Mouse (Mus musculus): ENCODE measurements at regions not wholly inside any gene's neighbourhood (a gene's known extent, or its start where the extent isn't known, plus 50 kb on each side); places are given as distances from the start of the nearest gene placed in this dataset.

DNA sequence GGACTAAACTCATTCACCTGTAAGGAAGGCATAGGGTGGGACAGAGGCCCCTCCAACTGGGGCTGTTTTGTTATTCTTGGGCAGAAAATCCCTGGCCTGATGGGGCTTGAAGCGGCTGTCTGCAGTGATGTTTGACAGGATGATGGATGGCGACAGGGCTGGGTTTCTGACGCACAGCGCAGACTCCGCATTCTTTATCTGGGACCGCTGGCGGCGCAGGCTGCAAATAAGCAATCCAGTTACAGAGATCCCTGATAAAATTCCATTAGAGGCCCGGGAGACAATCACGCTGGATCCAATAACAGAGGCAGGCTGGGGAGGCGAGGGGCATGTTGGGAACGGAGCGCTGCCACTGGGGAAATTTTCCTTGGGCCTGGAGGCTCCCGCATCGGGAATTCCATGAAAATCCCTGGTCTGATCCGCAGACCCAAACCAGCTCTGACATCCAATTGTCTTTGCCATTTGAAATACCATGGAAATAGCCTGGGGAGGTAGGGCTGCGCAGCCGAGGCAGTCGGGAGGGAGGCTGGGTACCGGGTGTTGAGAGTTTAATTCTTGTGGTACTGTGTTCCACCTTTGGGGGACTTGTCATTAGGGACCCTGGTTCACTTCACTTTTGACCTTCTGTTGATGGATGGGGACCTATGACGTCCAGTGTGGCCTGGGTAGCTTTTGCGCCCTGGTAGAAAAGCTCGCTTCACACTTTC is 99.0 kb upstream of the Sdk2 start:
- no peak overlapping the region for H3K4me3 ChIP-seq (ENCODE audit: low read depth, low read length)
- 33% methylated on average over 23 of the region's 23 CpGs for WGBS
- H3K36me3 ChIP-seq (ENCODE audit: control insufficient read depth, insufficient read depth, low read length): no peaks in the 10 kb centered on the region
- H3K9me3 ChIP-seq (ENCODE audit: control insufficient read depth, low read length): no peaks in the 10 kb centered on the region
- no peak overlapping the region for H3K27ac ChIP-seq (ENCODE audit: low read depth, low read length)
- no peak overlapping the region for H3K9ac ChIP-seq (ENCODE audit: low read length)
- no peak overlapping the region for H3K4me2 ChIP-seq (ENCODE audit: low read depth, low read length, severe bottlenecking)
- no peaks in the 10 kb centered on the region for H3K27me3 ChIP-seq (ENCODE audit: control insufficient read depth, insufficient read depth, low read length)
- H3K4me1 ChIP-seq (replicated peaks; ENCODE audit: control insufficient read depth, insufficient read depth, low read length): no peaks in the 10 kb centered on the region
- no peak for DNase-seq (ENCODE audit: low spot score)
- no peak for ATAC-seq (replicated peaks; ENCODE audit: low FRiP score)

- Histone ChIP-seq H3K4me2 (ENCODE audit: low read depth, low read length, severe bottlenecking) (no peak overlapping the region), H3K9ac (ENCODE audit: low read length) (no peak overlapping the region), H3K36me3 (ENCODE audit: control insufficient read depth, insufficient read depth, low read length) (no peaks in the 10 kb centered on the region), H3K27me3 (ENCODE audit: control insufficient read depth, insufficient read depth, low read length) (no peaks in the 10 kb centered on the region), H3K4me3 (ENCODE audit: low read depth, low read length) (no peak overlapping the region), H3K9me3 (ENCODE audit: control insufficient read depth, low read length) (no peaks in the 10 kb centered on the region), H3K27ac (ENCODE audit: low read depth, low read length) (no peak overlapping the region), H3K4me1 (replicated peaks; ENCODE audit: control insufficient read depth, insufficient read depth, low read length) (no peaks in the 10 kb centered on the region)
- ATAC-seq (replicated peaks; ENCODE audit: low FRiP score) (no peak), DNase-seq (ENCODE audit: low spot score) (no peak)
- 89% methylated on average over 15 of the region's 15 CpGs for WGBS
Measured at GRCm38 (mm10) chr11:114152716-114153115, 85.9 kb upstream of the Sdk2 start.

- Histone ChIP-seq H3K4me3 (ENCODE audit: low read depth, low read length) (no peak overlapping the region), H3K4me1 (replicated peaks; ENCODE audit: control insufficient read depth, insufficient read depth, low read length) (no peaks in the 10 kb centered on the region), H3K9ac (ENCODE audit: low read length) (no peak overlapping the region), H3K36me3 (ENCODE audit: control insufficient read depth, insufficient read depth, low read length) (no peaks in the 10 kb centered on the region), H3K27ac (ENCODE audit: low read depth, low read length) (no peak overlapping the region), H3K4me2 (ENCODE audit: low read depth, low read length, severe bottlenecking) (no peak overlapping the region), H3K9me3 (ENCODE audit: control insufficient read depth, low read length) (no peaks in the 10 kb centered on the region; the same call in 1 of the 2 replicates), H3K27me3 (ENCODE audit: control insufficient read depth, insufficient read depth, low read length) (no peaks in the 10 kb centered on the region)
- 58% methylated on average over 5 of the region's 5 CpGs for WGBS
- ATAC-seq (replicated peaks; ENCODE audit: low FRiP score) (no peak), DNase-seq (ENCODE audit: low spot score) (no peak)
Measured at GRCm38 (mm10) chr11:114146334-114146733, 79.5 kb upstream of the Sdk2 start.

DNA sequence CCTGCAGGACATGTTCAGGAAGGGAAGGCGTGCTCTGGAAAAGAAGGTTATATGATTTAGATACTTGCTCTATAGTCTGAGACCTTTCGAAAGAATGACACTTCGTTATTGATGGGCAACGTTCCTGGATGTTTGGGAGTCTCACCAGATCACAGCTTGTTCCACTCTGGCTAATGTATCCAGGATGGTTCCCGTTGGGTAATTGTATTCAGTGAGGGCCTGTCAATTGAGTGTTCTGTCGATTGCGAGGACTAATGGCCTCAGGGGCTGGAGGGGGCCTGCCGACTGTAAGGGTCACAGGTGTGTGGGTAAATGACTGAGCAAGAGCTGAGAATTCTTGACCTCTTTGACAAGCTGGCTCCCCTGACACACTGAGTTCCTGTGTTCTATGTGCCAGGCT is 62.4 kb upstream of the Sdk2 start:
- no peaks in the 10 kb centered on the region for H3K36me3 ChIP-seq (ENCODE audit: control insufficient read depth, insufficient read depth, low read length)
- 66% methylated on average over 8 of the region's 8 CpGs for WGBS
- no peak overlapping the region for H3K4me2 ChIP-seq (ENCODE audit: low read depth, low read length, severe bottlenecking)
- no peaks in the 10 kb centered on the region for H3K9me3 ChIP-seq (ENCODE audit: control insufficient read depth, low read length)
- no peaks in the 10 kb centered on the region for H3K27me3 ChIP-seq (ENCODE audit: control insufficient read depth, insufficient read depth, low read length)
- no peak overlapping the region for H3K9ac ChIP-seq (ENCODE audit: low read length)
- H3K4me3 ChIP-seq (ENCODE audit: low read depth, low read length): no peak overlapping the region
- DNase-seq (ENCODE audit: low spot score) (no peak), ATAC-seq (replicated peaks; ENCODE audit: low FRiP score) (no peak)
- H3K4me1 ChIP-seq (replicated peaks; ENCODE audit: control insufficient read depth, insufficient read depth, low read length): no peaks in the 10 kb centered on the region
- H3K27ac ChIP-seq (ENCODE audit: low read depth, low read length): no peak overlapping the region

DNA sequence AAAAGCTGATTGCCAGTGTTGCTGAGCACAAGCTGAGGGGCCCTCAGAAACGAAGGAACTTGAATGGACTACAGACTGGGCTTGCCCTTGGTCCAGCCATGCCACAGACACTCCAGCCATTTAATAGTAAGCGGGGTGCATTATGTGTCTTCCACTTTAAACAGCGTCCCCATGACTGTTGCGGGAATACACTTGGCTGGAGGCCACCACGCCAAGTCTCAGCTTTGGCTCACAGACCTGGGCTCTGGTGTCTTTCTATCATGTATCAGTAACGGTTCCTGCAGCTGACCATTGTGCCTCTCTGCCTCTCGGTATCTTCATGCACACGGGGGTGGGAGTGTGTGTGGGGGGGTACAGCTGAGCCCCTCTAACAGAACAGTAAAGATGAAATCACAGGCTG is 62.0 kb upstream of the Sdk2 start:
- H3K36me3 ChIP-seq (ENCODE audit: control insufficient read depth, insufficient read depth, low read length): no peaks in the 10 kb centered on the region
- no peaks in the 10 kb centered on the region for H3K9me3 ChIP-seq (ENCODE audit: control insufficient read depth, low read length)
- H3K4me1 ChIP-seq (replicated peaks; ENCODE audit: control insufficient read depth, insufficient read depth, low read length): no peaks in the 10 kb centered on the region
- WGBS: 86% methylated on average over 8 of the region's 8 CpGs
- no peak overlapping the region for H3K9ac ChIP-seq (ENCODE audit: low read length)
- H3K4me2 ChIP-seq (ENCODE audit: low read depth, low read length, severe bottlenecking): no peak overlapping the region
- H3K27ac ChIP-seq (ENCODE audit: low read depth, low read length): no peak overlapping the region
- H3K4me3 ChIP-seq (ENCODE audit: low read depth, low read length): no peak overlapping the region
- no peaks in the 10 kb centered on the region for H3K27me3 ChIP-seq (ENCODE audit: control insufficient read depth, insufficient read depth, low read length)
- no peak for DNase-seq (ENCODE audit: low spot score)
- ATAC-seq (replicated peaks; ENCODE audit: low FRiP score): no peak

DNA sequence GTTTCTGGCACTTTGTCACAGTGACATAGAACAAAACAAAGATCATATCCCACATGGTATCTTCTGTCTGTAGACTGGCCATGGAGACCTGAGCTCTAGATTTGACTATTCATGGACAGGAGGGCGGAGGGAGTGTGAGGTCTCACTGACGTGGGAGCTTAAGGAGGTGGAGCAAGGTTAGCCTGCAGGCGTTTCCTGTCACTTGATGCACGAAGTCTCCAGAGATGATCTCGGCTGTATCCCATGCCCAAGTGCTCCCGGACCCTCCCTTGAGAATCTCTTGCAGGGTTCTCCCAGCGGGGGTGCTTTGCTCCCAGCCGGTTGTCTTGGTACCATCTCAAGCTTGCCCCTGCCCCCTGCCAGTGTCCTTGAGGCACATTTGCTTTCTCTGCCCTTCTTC is 60.6 kb upstream of the Sdk2 start:
- ATAC-seq (replicated peaks; ENCODE audit: low FRiP score) (no peak), DNase-seq (ENCODE audit: low spot score) (no peak)
- Histone ChIP-seq H3K4me3 (ENCODE audit: low read depth, low read length) (no peak overlapping the region), H3K4me1 (replicated peaks; ENCODE audit: control insufficient read depth, insufficient read depth, low read length) (no peaks in the 10 kb centered on the region), H3K36me3 (ENCODE audit: control insufficient read depth, insufficient read depth, low read length) (no peaks in the 10 kb centered on the region), H3K4me2 (ENCODE audit: low read depth, low read length, severe bottlenecking) (no peak overlapping the region), H3K9me3 (ENCODE audit: control insufficient read depth, low read length) (no peaks in the 10 kb centered on the region), H3K9ac (ENCODE audit: low read length) (no peak overlapping the region), H3K27ac (ENCODE audit: low read depth, low read length) (no peak overlapping the region), H3K27me3 (ENCODE audit: control insufficient read depth, insufficient read depth, low read length) (no peaks in the 10 kb centered on the region)
- WGBS: 32% methylated on average over 8 of the region's 8 CpGs

- Histone ChIP-seq H3K9ac (ENCODE audit: low read length) (no peak overlapping the region), H3K9me3 (ENCODE audit: control insufficient read depth, low read length) (no peaks in the 10 kb centered on the region), H3K4me1 (replicated peaks; ENCODE audit: control insufficient read depth, insufficient read depth, low read length) (no peaks in the 10 kb centered on the region), H3K36me3 (ENCODE audit: control insufficient read depth, insufficient read depth, low read length) (no peaks in the 10 kb centered on the region), H3K27me3 (ENCODE audit: control insufficient read depth, insufficient read depth, low read length) (no peaks in the 10 kb centered on the region), H3K27ac (ENCODE audit: low read depth, low read length) (no peak overlapping the region), H3K4me2 (ENCODE audit: low read depth, low read length, severe bottlenecking) (no peak overlapping the region), H3K4me3 (ENCODE audit: low read depth, low read length) (no peak overlapping the region)
- no peak for DNase-seq (ENCODE audit: low spot score)
- ATAC-seq (replicated peaks; ENCODE audit: low FRiP score): no peak
- WGBS: 61% methylated on average over 12 of the region's 13 CpGs
Measured at GRCm38 (mm10) chr11:114122175-114122574, 55.3 kb upstream of the Sdk2 start.

- Histone ChIP-seq H3K9me3 (ENCODE audit: control insufficient read depth, low read length) (no peaks in the 10 kb centered on the region), H3K4me2 (ENCODE audit: low read depth, low read length, severe bottlenecking) (no peak overlapping the region), H3K4me3 (ENCODE audit: low read depth, low read length) (no peak overlapping the region), H3K4me1 (replicated peaks; ENCODE audit: control insufficient read depth, insufficient read depth, low read length) (no peaks in the 10 kb centered on the region), H3K27me3 (ENCODE audit: control insufficient read depth, insufficient read depth, low read length) (no peaks in the 10 kb centered on the region), H3K27ac (ENCODE audit: low read depth, low read length) (no peak overlapping the region), H3K36me3 (ENCODE audit: control insufficient read depth, insufficient read depth, low read length) (no peaks in the 10 kb centered on the region), H3K9ac (ENCODE audit: low read length) (no peak overlapping the region)
- no peak for DNase-seq (ENCODE audit: low spot score)
- ATAC-seq (replicated peaks; ENCODE audit: low FRiP score): no peak
- WGBS: 57% methylated on average over 9 of the region's 9 CpGs
Measured at GRCm38 (mm10) chr11:114119135-114119534, 52.3 kb upstream of the Sdk2 start.

Measured in forebrain, embryonic 11.5 days (tissue).